Comparison of ENCODE assay signal across 31 mouse cellular contexts in genomic region chr11:32253121-32253520, GRCm38 (mm10). TPM values are rescaled to one million over a fixed set of nuclear protein-coding genes. Genes with fewer than 3 reads are reported as not detected.
A peak's percentile ranks its signal among the peaks of the same experiment; 100 is the strongest.
DNase-seq lines count a peak whose midpoint lies in the region; ATAC-seq and TF ChIP-seq lines count a peak whose summit lies in the region.
"Had no signal": no experiment of that assay in that cellular context is flagged by ENCODE, and none has a peak within 500 bp of the region (broad histone marks: within the 10 kb centered on the region; RNA-seq: fewer than 3 reads in every experiment).

No protein-coding gene starts in this region.

- peak; percentile 38 for DNase-seq in cerebellum, adult 11-12 months
- DNase-seq in heart, adult 11 months: peak; percentile 76
- DNase-seq in heart, postnatal 25 days (ENCODE audit: low spot score): no peak
- no peak for DNase-seq in liver, embryonic 13.5 days
- no peak for DNase-seq in right cerebral cortex, adult 18-20 months
- no peak for DNase-seq in layer of hippocampus, adult 9-10 months (ENCODE audit: low spot score)
- DNase-seq: adrenal gland, postnatal 10 days; embryo, embryonic 11 days; gastrocnemius, adult 2 months; gastrocnemius, postnatal 36 days; heart, adult 2 months; heart, postnatal 10 days; kidney, adult 18-20 months; kidney, postnatal 36 days; lung, postnatal 36 days; thymus, adult 2 months; thymus, postnatal 36 days had no signal

- no peak overlapping the region for H3K4me3 ChIP-seq in liver, embryonic 13.5 days (replicated peaks)
- no peak overlapping the region for H3K4me3 ChIP-seq in myocyte
- H3K4me3 ChIP-seq: embryonic facial prominence, embryonic 12.5 days; gastrocnemius, adult 2 months; heart, adult 2 months; heart, embryonic 13.5 days; limb, embryonic 10.5 days; limb, embryonic 15.5 days; midbrain, embryonic 12.5 days; neural tube, embryonic 13.5 days had no signal

- peaks cover 96% of the 10 kb centered on the region for H3K4me1 ChIP-seq in liver, embryonic 13.5 days (replicated peaks)
- H3K4me1 ChIP-seq: embryonic facial prominence, embryonic 12.5 days; heart, embryonic 13.5 days; limb, embryonic 10.5 days; limb, embryonic 15.5 days; midbrain, embryonic 12.5 days; neural tube, embryonic 13.5 days had no signal

- H3ac ChIP-seq in myocyte (ENCODE audit: control insufficient read depth, insufficient read length): no peak overlapping the region

- H3K36me3 ChIP-seq in liver, embryonic 13.5 days: peaks cover 51% of the 10 kb centered on the region
- H3K36me3 ChIP-seq in myocyte (ENCODE audit: control insufficient read depth, insufficient read depth): peaks cover 31% of the 10 kb centered on the region

- H3K9ac ChIP-seq in liver, embryonic 13.5 days: peak overlapping the region; percentile 84
- H3K9ac ChIP-seq: embryonic facial prominence, embryonic 12.5 days; heart, embryonic 13.5 days; limb, embryonic 15.5 days; midbrain, embryonic 12.5 days; neural tube, embryonic 13.5 days had no signal

- peak overlapping the region; percentile 97 for H3K27ac ChIP-seq in liver, embryonic 13.5 days
- H3K27ac ChIP-seq: embryonic facial prominence, embryonic 12.5 days; gastrocnemius, adult 2 months; heart, adult 2 months; limb, embryonic 10.5 days; limb, embryonic 15.5 days; midbrain, embryonic 12.5 days; neural tube, embryonic 13.5 days had no signal

- intact Hi-C loops in heart, postnatal 25 days (cut with DNase I): no loop called here

- 100% methylated on average over 1 of the region's 1 CpGs for WGBS in liver, embryonic 13.5 days (ENCODE audit: insufficient replicate concordance)

- no peak for TF ChIP-seq POLR2A in myocyte (IDR thresholded peaks at IDR 0.05; ENCODE audit: insufficient read length, low read depth)

- H3K9me3 ChIP-seq in liver, embryonic 13.5 days (replicated peaks): no peaks in the 10 kb centered on the region
- H3K9me3 ChIP-seq: embryonic facial prominence, embryonic 12.5 days; G1E; heart, embryonic 13.5 days; limb, embryonic 10.5 days; limb, embryonic 15.5 days; midbrain, embryonic 12.5 days; neural tube, embryonic 13.5 days had no signal

- no peaks in the 10 kb centered on the region for H3K27me3 ChIP-seq in liver, embryonic 13.5 days
- no peaks in the 10 kb centered on the region for H3K27me3 ChIP-seq in myocyte (ENCODE audit: control insufficient read depth, insufficient read depth, insufficient read length)
- H3K27me3 ChIP-seq: embryonic facial prominence, embryonic 12.5 days; heart, embryonic 13.5 days; limb, embryonic 15.5 days; midbrain, embryonic 12.5 days; neural tube, embryonic 13.5 days had no signal

- H3K4me2 ChIP-seq in liver, embryonic 13.5 days: no peak overlapping the region
- H3K4me2 ChIP-seq in myocyte (ENCODE audit: low read depth): no peak overlapping the region
- H3K4me2 ChIP-seq: embryonic facial prominence, embryonic 12.5 days; heart, embryonic 13.5 days; limb, embryonic 15.5 days; midbrain, embryonic 12.5 days; neural tube, embryonic 13.5 days had no signal

- ATAC-seq in cerebellum, adult (ENCODE audit: insufficient number of reproducible peaks, low FRiP score, low TSS enrichment): no peak
- ATAC-seq in liver, embryonic 13.5 days (ENCODE audit: low read depth): no peak
- ATAC-seq: forebrain, embryonic 14.5 days; hindbrain, embryonic 16.5 days had no signal

- no peaks in the 10 kb centered on the region for H3K79me2 ChIP-seq in myocyte (ENCODE audit: control insufficient read depth, insufficient read depth)

TF ChIP-seq in myocyte, 11 proteins besides CTCF, POLR2A, EP300 and RAD21:
- TF ChIP-seq MYOD1 (IDR thresholded peaks at IDR 0.05; ENCODE audit: control insufficient read depth in 1 of 3, insufficient read length in 2 of 3, low read depth in 2 of 3): peak in 2 of 3 experiments; percentile 74 to 87
- TF ChIP-seq MAX (IDR thresholded peaks at IDR 0.05; ENCODE audit: low read depth): no peak
- peak; percentile 41 for TF ChIP-seq TCF12 (IDR thresholded peaks at IDR 0.05; ENCODE audit: insufficient read depth, poor library complexity, severe bottlenecking)
- no peak for TF ChIP-seq TCF3 (IDR thresholded peaks at IDR 0.05; ENCODE audit: insufficient read length, low read depth)
- TF ChIP-seq REST (IDR thresholded peaks at IDR 0.05; ENCODE audit: insufficient read depth, insufficient read length): no peak
- no peak for TF ChIP-seq USF1 (IDR thresholded peaks at IDR 0.05; ENCODE audit: low read depth)
- no peak for TF ChIP-seq CEBPB (IDR thresholded peaks at IDR 0.05; ENCODE audit: insufficient read depth, poor library complexity, severe bottlenecking)
- peak; percentile 22 to 77 (median 41) for TF ChIP-seq MYOG (IDR thresholded peaks at IDR 0.05; ENCODE audit: control insufficient read depth in 1 of 3, insufficient read depth in 1 of 3, insufficient read length in 2 of 3, low read depth in 2 of 3)

RNA-seq across cellular contexts. Expression of gene Nprl3, which starts 14.4 kb away (rescaled TPM):
- total RNA-seq in heart, postnatal 25 days (2021): 10 to 100 TPM; 26.8 to 29.8 TPM
- 27.5 and 29.7 TPM in 2 replicates for polyA plus RNA-seq in liver, embryonic 13.5 days (2015; fragmentation: Nextera tagmentation; extraction: Ambion mirVana)
- 57.4 TPM for polyA plus RNA-seq in myocyte (2012; fragmentation: generic; extraction: Trizol)

RNA-seq across cellular contexts. Expression of gene Hba-x, which starts 23.1 kb away (rescaled TPM):
- not detected for total RNA-seq in heart, postnatal 25 days (2021)
- polyA plus RNA-seq in liver, embryonic 13.5 days (2015; fragmentation: Nextera tagmentation; extraction: Ambion mirVana): 289 and 430 TPM in 2 replicates
- polyA plus RNA-seq in myocyte (2012; fragmentation: generic; extraction: Trizol): not detected
- total RNA-seq: adrenal gland, postnatal 10 days; G1E; gastrocnemius, adult 2 months; gastrocnemius, postnatal 36 days; heart, adult 2 months; heart, postnatal 10 days; layer of hippocampus, adult 8-10 months; left cerebral cortex, postnatal 10 days; megakaryocyte, adult 5-6 weeks had no signal
- polyA plus RNA-seq: heart, adult 2 months had no signal

RNA-seq across cellular contexts. Expression of gene Mpg, which starts 26.8 kb away (rescaled TPM):
- total RNA-seq in heart, postnatal 25 days (2021): 1 to 10 TPM; 5.1 to 6.0 TPM
- polyA plus RNA-seq in liver, embryonic 13.5 days (2015; fragmentation: Nextera tagmentation; extraction: Ambion mirVana): 19.7 and 21.6 TPM in 2 replicates
- polyA plus RNA-seq in myocyte (2012; fragmentation: generic; extraction: Trizol): 23.8 TPM

RNA-seq across cellular contexts. Expression of gene Hba-a1, which starts 30.2 kb away (rescaled TPM):
- over 10,000 TPM in 1 of 2 experiments, 1,000 to 10,000 TPM in 1; 9,129 to 20,531 TPM for total RNA-seq in heart, postnatal 25 days (2021)
- polyA plus RNA-seq in liver, embryonic 13.5 days (2015; fragmentation: Nextera tagmentation; extraction: Ambion mirVana): 56,818 and 64,288 TPM in 2 replicates
- 12.3 TPM for polyA plus RNA-seq in myocyte (2012; fragmentation: generic; extraction: Trizol)

RNA-seq across cellular contexts. Expression of gene Rhbdf1, which starts 31.0 kb away (rescaled TPM):
- total RNA-seq in heart, postnatal 25 days (2021): 10 to 100 TPM; 21.9 to 25.0 TPM
- 5.6 and 6.2 TPM in 2 replicates for polyA plus RNA-seq in liver, embryonic 13.5 days (2015; fragmentation: Nextera tagmentation; extraction: Ambion mirVana)
- polyA plus RNA-seq in myocyte (2012; fragmentation: generic; extraction: Trizol): 73.3 TPM
- total RNA-seq: megakaryocyte, adult 5-6 weeks had no signal

Comparison
In these comparisons a context has a peak if more than half of its experiments do, and no peak if none do; other contexts are left out.
1. DNase-seq: peak in cerebellum, adult 11-12 months (single experiment) and heart, adult 11 months (single experiment); none in heart, postnatal 25 days (single experiment), liver, embryonic 13.5 days (single experiment), right cerebral cortex, adult 18-20 months (single experiment) and layer of hippocampus, adult 9-10 months (single experiment).
2. RNA of gene Hba-x, which starts 23.1 kb away (polyA plus RNA-seq): 289 to 430 TPM in liver, embryonic 13.5 days; not detected in myocyte (single experiment); every median in the first group is over 100 times any median in the second.